Mouse (Mus musculus): Measurements from ENCODE around the gene Serpine1. TPM values are rescaled to one million over a fixed set of nuclear protein-coding genes. Genes with fewer than 3 reads are reported as not detected.

Gene Serpine1
- polyA plus RNA-seq, 1 experiment = 19.8 TPM

- no peak overlapping the region for H3K4me3 ChIP-seq (replicated peaks; ENCODE audit: extremely low read depth, low read depth, low read length)
- 86% methylated on average over 4 of the region's 4 CpGs for WGBS
- DNase-seq = no peak
- H3K4me1 ChIP-seq (ENCODE audit: control insufficient read depth, insufficient read depth, low read length) = peaks cover 10% of the 10 kb centered on the region; the same call in 1 of the 2 replicates
- TF ChIP-seq CTCF (IDR thresholded peaks at IDR 0.05; ENCODE audit: insufficient read depth, low read length) (no peak), POLR2A (IDR thresholded peaks at IDR 0.05; ENCODE audit: borderline replicate concordance, extremely low read depth, low read depth, low read length) (no peak)
Measured at GRCm38 (mm10) chr5:137083051-137083450, 11.0 kb upstream of the Serpine1 start.

- DNase-seq = peak; percentile 39
- 30% methylated on average over 5 of the region's 5 CpGs for WGBS
- TF ChIP-seq CTCF (IDR thresholded peaks at IDR 0.05; ENCODE audit: insufficient read depth, low read length) (no peak), POLR2A (IDR thresholded peaks at IDR 0.05; ENCODE audit: borderline replicate concordance, extremely low read depth, low read depth, low read length) (no peak)
- Histone ChIP-seq H3K4me1 (ENCODE audit: control insufficient read depth, insufficient read depth, low read length) (peaks cover 30% of the 10 kb centered on the region), H3K4me3 (replicated peaks; ENCODE audit: extremely low read depth, low read depth, low read length) (no peak overlapping the region)
Measured at GRCm38 (mm10) chr5:137079849-137080248, 7.8 kb upstream of the Serpine1 start.

- TF ChIP-seq POLR2A (IDR thresholded peaks at IDR 0.05; ENCODE audit: borderline replicate concordance, extremely low read depth, low read depth, low read length) = no peak
- TF ChIP-seq CTCF (IDR thresholded peaks at IDR 0.05; ENCODE audit: insufficient read depth, low read length) = no peak
- WGBS = 29% methylated on average over 6 of the region's 6 CpGs
- Histone ChIP-seq H3K4me1 (ENCODE audit: control insufficient read depth, insufficient read depth, low read length) (peaks cover 39% of the 10 kb centered on the region), H3K4me3 (replicated peaks; ENCODE audit: extremely low read depth, low read depth, low read length) (no peak overlapping the region)
- no peak for DNase-seq
Measured at GRCm38 (mm10) chr5:137078616-137079015, 6.5 kb upstream of the Serpine1 start.

GRCm38 (mm10) chr5:137078041-137078440, 6.0 kb upstream of the Serpine1 start:
- DNase-seq = no peak
- H3K4me3 ChIP-seq (replicated peaks; ENCODE audit: extremely low read depth, low read depth, low read length) = no peak overlapping the region
- TF ChIP-seq CTCF (IDR thresholded peaks at IDR 0.05; ENCODE audit: insufficient read depth, low read length) (no peak), POLR2A (IDR thresholded peaks at IDR 0.05; ENCODE audit: borderline replicate concordance, extremely low read depth, low read depth, low read length) (no peak)
- H3K4me1 ChIP-seq (ENCODE audit: control insufficient read depth, insufficient read depth, low read length) = peaks cover 40% of the 10 kb centered on the region
- 45% methylated on average over 14 of the region's 14 CpGs for WGBS

GRCm38 (mm10) chr5:137077187-137077586, 5.1 kb upstream of the Serpine1 start:
- WGBS = 75% methylated on average over 7 of the region's 7 CpGs
- TF ChIP-seq CTCF (IDR thresholded peaks at IDR 0.05; ENCODE audit: insufficient read depth, low read length) (no peak), POLR2A (IDR thresholded peaks at IDR 0.05; ENCODE audit: borderline replicate concordance, extremely low read depth, low read depth, low read length) (no peak)
- Histone ChIP-seq H3K4me1 (ENCODE audit: control insufficient read depth, insufficient read depth, low read length) (peaks cover 47% of the 10 kb centered on the region), H3K4me3 (replicated peaks; ENCODE audit: extremely low read depth, low read depth, low read length) (no peak overlapping the region)
- DNase-seq = no peak

GRCm38 (mm10) chr5:137076191-137076930, 4.3 kb upstream of the Serpine1 start:
- H3K4me3 ChIP-seq (replicated peaks; ENCODE audit: extremely low read depth, low read depth, low read length) = no peak overlapping the region
- TF ChIP-seq CTCF (IDR thresholded peaks at IDR 0.05; ENCODE audit: insufficient read depth, low read length) = no peak
- TF ChIP-seq POLR2A (IDR thresholded peaks at IDR 0.05; ENCODE audit: borderline replicate concordance, extremely low read depth, low read depth, low read length) = no peak
- peaks cover 47% of the 10 kb centered on the region for H3K4me1 ChIP-seq (ENCODE audit: control insufficient read depth, insufficient read depth, low read length)
- DNase-seq = peak; percentile 24
- 18% methylated on average over 12 of the region's 12 CpGs for WGBS

- TF ChIP-seq CTCF (IDR thresholded peaks at IDR 0.05; ENCODE audit: insufficient read depth, low read length) (no peak), POLR2A (IDR thresholded peaks at IDR 0.05; ENCODE audit: borderline replicate concordance, extremely low read depth, low read depth, low read length) (no peak)
- no peak for DNase-seq
Measured at GRCm38 (mm10) chr5:137075726-137076125, 3.7 kb upstream of the Serpine1 start.

GRCm38 (mm10) chr5:137074191-137074651, 2.2 kb upstream of the Serpine1 start:
- Histone ChIP-seq H3K4me1 (ENCODE audit: control insufficient read depth, insufficient read depth, low read length) (peaks cover 43% of the 10 kb centered on the region), H3K4me3 (replicated peaks; ENCODE audit: extremely low read depth, low read depth, low read length) (no peak overlapping the region)
- 13% methylated on average over 6 of the region's 6 CpGs for WGBS
- peak; percentile 28 for DNase-seq
- TF ChIP-seq CTCF (IDR thresholded peaks at IDR 0.05; ENCODE audit: insufficient read depth, low read length) (no peak), POLR2A (IDR thresholded peaks at IDR 0.05; ENCODE audit: borderline replicate concordance, extremely low read depth, low read depth, low read length) (no peak)

More at GRCm38 (mm10) chr5:137075726-137076125, 3.7 kb upstream of the Serpine1 start:
- Histone ChIP-seq H3K4me3 (replicated peaks; ENCODE audit: extremely low read depth, low read depth, low read length) (no peak overlapping the region), H3K4me1 (ENCODE audit: control insufficient read depth, insufficient read depth, low read length) (peaks cover 47% of the 10 kb centered on the region)
- 46% methylated on average over 6 of the region's 6 CpGs for WGBS

- no peak for DNase-seq
- 75% methylated on average over 8 of the region's 8 CpGs for WGBS
- Histone ChIP-seq H3K4me3 (replicated peaks; ENCODE audit: extremely low read depth, low read depth, low read length) (no peak overlapping the region), H3K4me1 (ENCODE audit: control insufficient read depth, insufficient read depth, low read length) (peaks cover 37% of the 10 kb centered on the region)
- TF ChIP-seq POLR2A (IDR thresholded peaks at IDR 0.05; ENCODE audit: borderline replicate concordance, extremely low read depth, low read depth, low read length) (no peak), CTCF (IDR thresholded peaks at IDR 0.05; ENCODE audit: insufficient read depth, low read length) (no peak)
Measured at GRCm38 (mm10) chr5:137073141-137073540, 1.1 kb upstream of the Serpine1 start.
